Mouse (Mus musculus) kidney, adult 9 months (tissue): ENCODE results near the gene Bdp1.

Experiments used
- DNase-seq: peaks from one replicate; pipeline ENCODE4 v3.0.0; 2022

Bdp1 gene

DNA sequence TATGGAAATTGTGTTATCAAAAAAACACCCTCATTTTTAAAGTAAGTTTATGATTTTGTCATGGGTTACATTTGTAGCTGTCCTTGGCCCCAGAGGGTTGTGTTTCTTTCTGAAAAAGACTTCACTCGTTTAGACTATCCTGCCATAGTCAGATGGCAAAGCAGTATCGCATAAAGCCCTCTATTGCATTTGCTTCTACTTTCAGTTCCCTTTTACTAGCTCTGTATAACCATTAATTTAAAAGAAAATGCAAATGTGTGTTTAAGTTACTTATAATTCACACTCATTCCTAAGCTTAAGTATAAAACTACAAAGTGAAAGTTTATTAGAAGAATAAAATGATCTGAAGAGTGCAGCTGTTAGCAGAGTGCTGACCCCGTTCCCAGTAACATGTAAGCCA is 104.8 kb downstream of the Bdp1 start:
- DNase-seq, result no peak

DNA sequence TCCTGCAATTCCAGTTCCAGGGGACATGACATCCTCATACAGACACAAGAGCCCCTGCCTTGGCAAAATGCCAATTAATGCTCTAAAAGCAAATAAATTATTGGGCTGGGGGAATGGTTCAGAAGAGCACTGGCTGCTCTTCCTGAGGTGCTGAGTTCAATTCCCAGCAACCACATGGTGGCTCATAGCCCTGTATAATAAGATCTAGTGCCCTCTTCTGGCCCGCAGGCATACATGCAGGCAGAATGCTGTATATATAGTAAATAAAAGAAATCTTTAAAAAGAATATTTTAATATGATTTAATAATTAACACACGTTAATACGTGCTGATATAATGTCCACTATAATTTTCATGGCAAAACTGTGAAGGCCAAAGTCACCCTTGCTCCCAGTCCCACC is 105.8 kb downstream of the Bdp1 start:
- DNase-seq, result no peak

DNA sequence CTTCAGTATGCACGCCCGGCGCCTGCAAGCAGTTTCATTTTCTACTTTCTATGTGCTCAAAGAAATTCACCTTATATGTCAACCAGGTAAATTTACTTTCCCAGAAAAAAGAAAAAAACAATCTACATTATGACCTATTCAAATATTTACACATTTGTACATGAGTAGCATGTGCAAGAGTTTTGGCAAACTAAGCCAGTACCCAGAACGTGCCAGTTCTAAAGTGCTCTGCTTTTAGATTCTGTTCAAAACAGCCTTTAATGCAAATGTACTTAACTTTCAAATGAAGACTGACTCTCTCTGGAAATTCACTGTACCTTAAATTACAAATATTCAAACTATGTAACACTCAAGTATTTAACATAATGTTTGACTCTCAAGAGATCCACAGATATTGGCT is 114.3 kb downstream of the Bdp1 start:
- no peak for DNase-seq

DNA sequence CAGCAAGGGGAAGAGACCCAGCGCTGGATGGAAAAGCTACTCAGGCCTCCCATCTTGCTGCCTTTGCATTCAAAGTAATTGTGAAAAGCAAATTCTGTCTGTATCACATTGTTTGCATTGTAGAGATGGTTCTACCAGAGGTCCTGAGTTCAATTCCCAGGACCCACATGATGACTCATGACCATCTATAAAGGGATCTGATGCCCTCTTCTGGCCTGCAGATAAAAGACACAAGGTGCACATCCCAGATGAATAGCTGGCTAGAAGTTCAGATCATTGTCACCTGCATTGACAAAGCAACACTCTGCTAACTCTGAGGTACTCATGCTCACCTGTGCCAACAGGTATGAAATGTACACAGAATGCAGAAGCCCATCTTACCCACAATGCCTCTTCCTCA is 120.5 kb downstream of the Bdp1 start:
- no peak for DNase-seq

DNA sequence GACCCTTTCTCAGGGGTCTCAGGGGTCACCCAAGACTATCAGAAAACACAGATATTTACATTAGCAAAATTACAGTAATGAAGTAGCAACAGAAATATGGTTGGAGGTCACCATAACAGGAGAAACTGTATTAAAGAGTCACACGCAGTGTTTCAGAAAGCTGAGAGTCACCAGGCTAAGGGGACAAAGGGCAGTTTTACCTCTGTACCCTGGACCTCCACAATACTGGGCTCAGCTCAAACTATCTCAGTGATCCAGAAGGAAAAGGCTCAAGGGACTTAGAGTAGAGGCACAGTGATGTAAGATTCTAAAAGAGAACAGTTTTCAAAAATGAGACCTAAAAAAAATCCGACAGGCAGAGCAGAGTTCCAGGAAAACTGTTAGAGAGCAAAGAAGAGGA is 124.5 kb downstream of the Bdp1 start:
- DNase-seq, result peak; percentile 39

DNA sequence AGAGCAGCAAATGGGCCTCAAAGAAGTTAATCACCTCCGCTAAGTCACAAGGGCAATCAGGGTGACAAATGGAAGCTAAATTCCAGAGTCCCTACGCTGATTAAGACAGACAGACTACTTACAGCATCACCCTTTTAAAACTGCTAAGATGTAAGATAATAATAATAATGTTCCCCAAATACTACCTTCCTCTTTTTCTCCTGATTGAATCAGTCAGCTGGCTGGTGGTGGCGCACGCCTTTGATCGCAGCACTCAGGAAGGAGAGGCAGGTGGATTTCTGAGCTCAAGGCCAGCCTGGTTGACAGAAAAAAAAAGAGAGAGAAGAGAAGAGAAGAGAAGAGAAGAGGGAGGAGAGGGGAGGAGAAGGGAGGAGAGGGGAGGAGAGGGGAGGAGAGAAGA is 133.8 kb downstream of the Bdp1 start:
- DNase-seq, result no peak
